Mouse (Mus musculus) cortical plate, adult 2 months (tissue): ENCODE results near the gene Vdac1. TPM values are rescaled to one million over a fixed set of nuclear protein-coding genes. Genes with fewer than 3 reads are reported as not detected.

Experiments
- H3K27ac ChIP-seq: fragments of 200-500 bp; 2 replicates; pipeline ENCODE4 v1.5.1; 2012; ENCODE audit warnings: low read length, control low read depth, inconsistent platforms; ENCODE audit not compliant: insufficient read depth
- H3K4me1 ChIP-seq: fragments of 200-500 bp; 2 replicates; pipeline ENCODE4 v1.6.1; 2011; ENCODE audit warnings: low read length; ENCODE audit not compliant: control insufficient read depth, insufficient read depth
- H3K4me3 ChIP-seq: fragments of 200-500 bp; 2 replicates; pipeline ENCODE4 v1.5.1; 2011; ENCODE audit warnings: mild to moderate bottlenecking, low read length, control low read depth; ENCODE audit not compliant: insufficient read depth
- CTCF ChIP-seq: fragments of 200-500 bp; IDR thresholded peaks from 2 replicates; pipeline ENCODE4 v1.5.1; 2011; ENCODE audit warnings: mild to moderate bottlenecking, control low read depth, low read length; ENCODE audit not compliant: insufficient read depth; ENCODE audit errors: extremely low read depth
- POLR2A ChIP-seq: fragments of 200-500 bp; IDR thresholded peaks from 2 replicates; pipeline ENCODE4 v1.6.1; 2011; ENCODE audit warnings: mild to moderate bottlenecking, low read length, control low read depth; ENCODE audit not compliant: insufficient read depth; ENCODE audit errors: extremely low read depth
- polyA plus RNA-seq: library from polyadenylated mRNA; depleted of rRNA; stranded (reverse); fragments of >200 nt; gene quantifications from 2 replicates; pipeline ENCODE4 v1.2.3, GENCODE M21; 2012

Vdac1 gene
- polyA plus RNA-seq, 1 experiment: 362 TPM

DNA sequence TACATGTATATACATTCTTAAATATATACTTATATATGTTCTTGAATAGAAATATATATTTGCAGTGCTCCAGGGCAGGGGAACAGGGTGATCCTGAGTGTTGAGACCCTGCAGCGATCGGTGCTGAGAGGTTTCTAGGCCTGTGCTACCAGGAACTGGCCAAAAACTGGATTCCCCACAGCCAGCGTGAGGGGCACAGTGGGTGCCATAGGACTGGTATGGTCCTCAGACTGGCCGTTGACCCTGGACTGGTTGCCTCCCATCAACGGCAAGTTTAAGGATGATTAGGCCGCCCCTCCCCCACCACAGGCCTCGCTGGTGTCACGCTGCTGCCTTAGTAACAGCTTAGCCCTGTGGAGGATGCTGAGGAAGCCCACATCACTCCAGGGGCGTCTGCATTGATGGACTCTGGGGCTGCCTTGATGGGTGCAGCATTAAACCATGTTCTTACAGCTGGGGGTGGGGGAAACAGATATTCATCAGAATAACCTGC lies 44.6 kb downstream of the Vdac1 start:
- no peak for TF ChIP-seq CTCF
- TF ChIP-seq POLR2A: no peak
- Histone ChIP-seq H3K27ac (no peak overlapping the region), H3K4me1 (no peaks in the 10 kb centered on the region), H3K4me3 (no peak overlapping the region)

- TF ChIP-seq CTCF (no peak), POLR2A (no peak)
- no peak overlapping the region for H3K27ac ChIP-seq
- H3K4me3 ChIP-seq: no peak overlapping the region
- H3K4me1 ChIP-seq: no peaks in the 10 kb centered on the region
Measured at GRCm38 (mm10) chr11:52409316-52409715, 48.7 kb downstream of the Vdac1 start.

DNA sequence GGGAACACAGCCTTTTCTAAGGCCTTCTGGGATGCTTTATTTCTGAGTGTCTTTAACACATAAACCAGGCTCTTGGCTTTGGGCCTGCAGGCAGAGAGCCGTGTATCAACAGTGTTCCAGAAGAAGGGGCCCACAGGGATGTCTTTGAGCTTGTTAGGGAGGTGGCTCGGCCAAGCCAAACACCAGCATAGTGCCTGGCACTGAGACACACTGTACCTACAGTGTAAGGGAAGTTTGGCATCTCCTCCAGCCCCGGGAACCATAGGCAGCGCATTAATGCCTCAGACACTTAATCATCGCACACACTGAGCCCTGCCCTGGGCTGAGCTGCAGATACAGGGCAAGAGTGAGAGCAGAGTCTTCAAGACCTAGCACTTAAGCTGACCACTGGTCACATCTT lies 57.7 kb downstream of the Vdac1 start:
- TF ChIP-seq CTCF (no peak), POLR2A (no peak)
- H3K4me3 ChIP-seq: no peak overlapping the region
- H3K4me1 ChIP-seq: no peaks in the 10 kb centered on the region
- H3K27ac ChIP-seq: no peak overlapping the region

DNA sequence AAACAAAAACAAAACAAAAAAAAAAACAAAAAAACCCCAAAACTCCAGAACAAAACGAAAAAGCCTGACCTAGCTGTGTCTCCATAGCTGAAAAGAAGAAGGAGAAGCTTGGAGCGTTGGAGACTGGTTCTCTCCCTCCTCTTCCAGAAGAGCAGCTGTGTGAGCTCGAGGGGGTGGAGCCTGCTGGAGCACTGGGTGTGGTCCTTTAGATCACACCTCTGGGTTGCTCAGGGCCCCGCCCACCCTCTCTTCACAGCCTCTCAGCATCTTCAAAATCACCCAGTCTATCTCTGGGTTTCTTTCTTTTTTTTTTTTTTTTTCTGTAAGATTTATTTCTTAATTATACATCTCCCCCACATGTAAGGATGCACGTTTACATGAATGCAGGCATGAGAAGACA lies 58.6 kb downstream of the Vdac1 start:
- no peaks in the 10 kb centered on the region for H3K4me1 ChIP-seq
- TF ChIP-seq POLR2A (no peak), CTCF (no peak)
- H3K27ac ChIP-seq: no peak overlapping the region
- no peak overlapping the region for H3K4me3 ChIP-seq

DNA sequence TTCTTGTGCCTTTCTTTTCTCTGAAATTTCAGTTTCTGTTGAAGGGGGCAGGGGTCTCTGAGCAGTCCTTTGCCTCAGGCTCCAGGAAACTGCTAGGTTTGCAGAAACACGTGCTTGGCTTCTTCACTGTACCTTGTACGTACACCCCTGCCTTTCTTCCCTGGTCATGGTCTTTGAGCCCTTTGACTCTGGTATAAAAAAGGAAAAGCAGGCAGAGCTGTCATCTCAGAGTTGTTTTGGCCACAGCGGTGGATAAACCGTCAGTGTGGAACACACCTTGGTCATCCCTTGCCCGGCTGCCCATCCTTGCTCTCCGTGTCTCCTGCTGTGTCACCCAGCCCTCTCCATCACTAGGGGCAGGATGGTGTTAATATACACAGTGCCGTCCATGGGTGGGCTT lies 59.2 kb downstream of the Vdac1 start:
- Histone ChIP-seq H3K27ac (no peak overlapping the region), H3K4me3 (no peak overlapping the region), H3K4me1 (no peaks in the 10 kb centered on the region)
- TF ChIP-seq CTCF (no peak), POLR2A (no peak)

GRCm38 (mm10) chr11:52420296-52421052 lies 59.8 kb downstream of the Vdac1 start:
- TF ChIP-seq POLR2A: no peak
- Histone ChIP-seq H3K4me1 (no peaks in the 10 kb centered on the region), H3K27ac (no peak overlapping the region), H3K4me3 (no peak overlapping the region)

GRCm38 (mm10) chr11:52421053-52421778 lies 60.6 kb downstream of the Vdac1 start:
- Histone ChIP-seq H3K4me3 (no peak overlapping the region), H3K4me1 (no peaks in the 10 kb centered on the region), H3K27ac (no peak overlapping the region)
- TF ChIP-seq POLR2A (no peak), CTCF (peak; percentile 74)

- no peaks in the 10 kb centered on the region; the same call in 1 of the 2 replicates for H3K4me1 ChIP-seq
- no peak overlapping the region for H3K27ac ChIP-seq
- H3K4me3 ChIP-seq: no peak overlapping the region
- TF ChIP-seq POLR2A: no peak
Measured at GRCm38 (mm10) chr11:52429440-52429839, 68.8 kb downstream of the Vdac1 start.

DNA sequence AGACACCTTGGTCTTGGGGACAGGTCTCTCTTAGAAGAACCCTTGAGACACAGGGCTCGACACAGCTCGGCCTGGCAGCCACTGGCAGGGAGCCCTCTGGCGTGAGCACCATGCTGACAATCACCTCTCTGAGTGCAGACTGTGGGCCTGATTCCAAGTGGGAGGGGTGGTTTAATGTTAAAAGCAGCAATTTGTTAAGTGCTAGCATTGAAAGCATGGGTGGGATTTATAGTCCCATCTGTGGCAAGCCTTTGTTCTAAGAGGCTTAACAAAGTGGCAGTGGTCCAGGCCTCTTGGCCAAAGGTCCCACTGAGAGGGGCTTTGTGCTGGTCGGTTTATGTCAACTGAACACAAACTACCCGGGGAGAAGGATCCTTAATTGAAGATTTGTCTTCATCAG lies 70.9 kb downstream of the Vdac1 start:
- Histone ChIP-seq H3K4me1 (no peaks in the 10 kb centered on the region; the same call in 1 of the 2 replicates), H3K4me3 (no peak overlapping the region), H3K27ac (no peak overlapping the region)
- TF ChIP-seq POLR2A (no peak), CTCF (no peak)

- Histone ChIP-seq H3K4me3 (no peak overlapping the region), H3K27ac (no peak overlapping the region), H3K4me1 (peaks cover 1% of the 10 kb centered on the region; the same call in 1 of the 2 replicates)
- TF ChIP-seq POLR2A: no peak
- no peak for TF ChIP-seq CTCF
Measured at GRCm38 (mm10) chr11:52432148-52432547, 71.5 kb downstream of the Vdac1 start.
